Mouse (Mus musculus) adipocyte (in vitro differentiated cells): ENCODE measurements around the gene Pdcl2.

Experiments
- DNase-seq: peaks from one replicate; pipeline ENCODE4 v3.0.0-alpha.2; 2016; ENCODE audit warnings: low spot score

Gene Pdcl2

DNA sequence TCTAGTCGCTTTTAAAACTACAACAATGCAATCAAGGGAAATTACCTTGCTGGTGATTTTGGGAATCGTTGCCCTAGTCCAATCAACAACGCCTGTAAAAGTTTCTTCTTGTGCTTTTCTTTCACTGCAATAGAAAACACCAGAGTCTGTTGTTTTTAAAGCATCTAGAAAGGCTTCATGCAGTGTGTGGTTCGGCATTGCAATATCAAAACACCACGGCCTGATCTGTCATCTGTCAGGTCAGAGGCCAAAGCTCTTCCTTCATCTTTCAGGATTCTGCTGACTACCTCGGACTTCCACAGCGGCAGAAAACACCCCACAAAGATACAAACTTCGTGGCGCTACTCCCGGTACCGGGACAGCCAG is 27.6 kb downstream of the Pdcl2 start:
- peak; percentile 76 for DNase-seq

DNA sequence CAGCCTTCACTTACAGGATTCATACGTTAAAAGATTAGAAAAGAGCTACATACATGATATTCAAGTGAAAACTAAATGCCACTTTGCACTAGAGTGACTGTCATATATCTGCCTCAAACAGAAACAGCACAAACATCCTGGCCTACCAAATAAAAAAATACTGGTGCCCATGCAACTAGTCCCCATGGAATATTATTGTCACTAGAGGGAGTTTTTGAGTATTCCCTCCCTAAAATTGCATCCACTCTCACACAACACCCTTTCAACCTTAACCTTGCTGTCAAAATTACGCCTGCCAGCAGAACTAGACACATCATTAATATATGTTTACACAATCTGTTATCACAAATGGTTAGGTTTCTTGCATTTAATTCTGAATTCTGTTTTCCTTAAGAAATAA is 28.9 kb downstream of the Pdcl2 start:
- peak; percentile 51 for DNase-seq

DNA sequence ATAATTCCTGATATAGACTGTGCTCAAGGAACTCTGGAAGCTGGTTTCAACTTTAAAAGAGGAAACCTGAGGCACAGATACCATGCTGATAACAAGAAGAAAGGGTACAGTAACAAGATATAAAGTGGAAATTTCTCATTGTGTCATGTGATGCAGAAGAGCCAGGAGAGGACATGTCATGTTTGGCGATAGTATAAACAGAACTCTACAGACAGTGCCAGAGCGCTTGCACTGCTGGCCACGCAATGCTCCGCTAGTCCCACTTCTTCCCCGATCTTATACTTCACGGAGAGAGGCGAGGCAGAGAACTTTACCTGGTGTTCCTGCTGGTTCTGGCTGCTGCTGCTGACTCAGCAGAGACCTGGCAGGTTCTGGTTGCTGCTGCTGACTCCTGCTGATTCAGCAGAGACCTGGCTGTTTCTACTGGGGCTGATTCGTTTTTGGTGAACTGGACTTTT is 41.7 kb downstream of the Pdcl2 start:
- DNase-seq = no peak

DNA sequence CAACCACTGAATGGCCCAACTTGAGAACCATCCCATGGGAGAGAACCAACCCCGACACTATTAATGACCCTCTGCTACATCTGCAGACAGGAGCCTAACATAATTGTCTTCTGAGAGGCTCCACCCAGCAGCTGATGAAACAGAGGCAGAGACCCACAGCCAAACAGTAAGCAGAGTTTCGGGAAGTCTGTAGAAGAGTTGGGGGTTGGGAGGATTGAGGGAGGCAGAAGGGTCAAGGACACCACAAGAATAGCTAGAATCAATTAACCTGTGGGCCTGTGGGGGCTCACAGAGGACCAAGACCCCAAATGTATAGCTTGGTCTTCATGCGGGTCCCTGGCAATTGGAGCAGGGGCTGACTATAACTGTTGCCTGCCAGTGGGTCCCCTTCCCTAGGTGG is 42.7 kb downstream of the Pdcl2 start:
- DNase-seq = no peak

DNA sequence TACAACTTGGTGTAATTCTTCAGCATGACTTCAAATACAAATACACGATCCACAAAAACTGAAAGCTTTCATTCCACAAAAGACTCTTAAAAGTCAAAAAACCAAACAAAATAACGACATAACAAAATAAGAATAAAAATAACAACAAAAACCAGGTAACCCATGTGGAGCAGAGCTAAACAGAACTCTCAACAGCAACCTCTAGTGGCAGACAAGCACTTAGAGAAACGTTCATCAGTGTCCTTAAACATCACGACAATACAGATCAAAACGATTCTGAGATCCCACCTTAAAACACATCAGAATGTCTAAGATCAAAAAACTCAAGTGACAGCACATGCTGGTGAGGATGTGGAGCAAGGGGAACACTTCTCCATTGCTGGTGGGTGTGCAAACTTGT is 43.9 kb downstream of the Pdcl2 start:
- no peak for DNase-seq

DNA sequence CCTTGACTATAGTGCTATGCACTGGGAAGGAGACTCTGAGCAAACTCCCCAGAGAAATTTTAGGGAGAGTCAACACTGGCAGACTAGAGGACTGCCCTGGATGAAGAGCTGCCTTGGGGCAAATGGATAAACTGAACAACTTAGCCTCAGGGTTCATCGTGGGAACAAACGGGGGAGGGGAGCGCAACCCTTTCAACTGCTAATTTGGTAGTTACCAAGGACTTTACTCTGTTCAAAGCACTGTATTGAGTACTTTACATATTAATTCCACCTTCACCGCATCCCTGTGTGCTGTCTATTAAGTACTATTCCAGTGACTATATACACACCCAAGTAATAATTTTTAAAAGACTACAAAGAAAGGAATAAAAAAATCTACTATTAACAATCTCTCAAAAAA is 45.3 kb downstream of the Pdcl2 start:
- DNase-seq = no peak

DNA sequence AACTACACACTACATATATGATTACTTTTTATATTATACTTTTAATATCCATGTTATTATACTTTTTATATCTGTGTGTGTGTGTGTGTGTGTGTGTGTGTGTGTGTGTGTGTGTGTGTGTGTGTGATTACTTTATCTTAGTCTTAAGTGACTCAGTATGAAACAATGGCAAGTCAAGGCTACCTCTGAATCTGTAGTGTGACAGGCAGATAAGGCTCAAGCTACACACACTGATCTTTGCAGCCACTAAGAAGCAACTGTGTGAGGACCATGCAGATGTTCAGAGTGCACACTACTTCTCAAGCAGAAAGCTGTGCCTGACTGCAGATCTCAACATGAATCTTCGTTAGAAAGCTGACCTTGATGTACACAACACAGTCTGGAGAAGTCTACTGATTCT is 47.1 kb downstream of the Pdcl2 start:
- no peak for DNase-seq

DNA sequence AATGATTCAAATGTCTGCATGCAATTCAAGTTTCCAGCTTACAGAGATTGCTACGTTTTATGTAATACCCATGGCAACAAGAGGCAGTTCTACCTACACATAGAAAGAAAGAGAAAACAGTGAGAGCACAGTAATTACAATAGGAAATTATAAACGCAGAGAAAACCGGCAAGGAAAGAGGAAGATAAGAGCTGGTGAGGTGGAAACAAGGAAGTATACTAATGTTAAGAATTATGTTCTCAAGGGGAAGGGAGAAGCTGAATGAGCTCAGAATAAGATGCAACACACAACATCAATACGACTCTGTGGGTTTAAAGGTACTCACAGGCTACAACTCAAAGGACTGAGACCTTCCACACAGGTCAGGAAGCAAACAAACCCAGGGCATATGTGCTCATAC is 56.0 kb downstream of the Pdcl2 start:
- no peak for DNase-seq
